Mouse (Mus musculus) limb, embryonic 10.5 days (tissue): ENCODE measurements at regions not wholly inside any gene's neighbourhood (a gene's known extent, or its start where the extent isn't known, plus 50 kb on each side); places are given as distances from the start of the nearest gene placed in this dataset.

Experiments
- DNase-seq: peaks from one replicate; pipeline ENCODE4 v3.0.0-alpha.2; 2017; ENCODE audit warnings: low spot score
- H3K27ac ChIP-seq: fragments of 300-500 bp; sonication (generic); 2 replicates; pipeline ENCODE4 v1.5.1; 2016; ENCODE audit warnings: mild to moderate bottlenecking
- H3K27me3 ChIP-seq: fragments of 300-500 bp; sonication (generic); 2 replicates; pipeline ENCODE4 v1.6.1; 2016; ENCODE audit warnings: low read depth, mild to moderate bottlenecking; ENCODE audit not compliant: poor library complexity, severe bottlenecking
- H3K36me3 ChIP-seq: fragments of 300-500 bp; sonication (generic); 2 replicates; pipeline ENCODE4 v1.6.1; 2016; ENCODE audit warnings: mild to moderate bottlenecking, moderate library complexity
- H3K4me1 ChIP-seq: fragments of 300-500 bp; sonication (generic); 2 replicates; pipeline ENCODE4 v1.6.1; 2016
- H3K4me3 ChIP-seq: fragments of 300-500 bp; sonication (generic); 2 replicates; pipeline ENCODE4 v1.5.1; 2016; ENCODE audit warnings: mild to moderate bottlenecking, moderate library complexity
- H3K9me3 ChIP-seq: fragments of 300-500 bp; sonication (generic); replicated peaks from 2 replicates; pipeline ENCODE4 v1.6.1; 2016; ENCODE audit warnings: mild to moderate bottlenecking
- WGBS: fragments of 180-500 bp; shearing (Covaris S2); methylation state at CpG from one replicate; pipeline ENCODE4 v1.1.7; 2016; 5-methylcytosine and 5-hydroxymethylcytosine counted together

DNA sequence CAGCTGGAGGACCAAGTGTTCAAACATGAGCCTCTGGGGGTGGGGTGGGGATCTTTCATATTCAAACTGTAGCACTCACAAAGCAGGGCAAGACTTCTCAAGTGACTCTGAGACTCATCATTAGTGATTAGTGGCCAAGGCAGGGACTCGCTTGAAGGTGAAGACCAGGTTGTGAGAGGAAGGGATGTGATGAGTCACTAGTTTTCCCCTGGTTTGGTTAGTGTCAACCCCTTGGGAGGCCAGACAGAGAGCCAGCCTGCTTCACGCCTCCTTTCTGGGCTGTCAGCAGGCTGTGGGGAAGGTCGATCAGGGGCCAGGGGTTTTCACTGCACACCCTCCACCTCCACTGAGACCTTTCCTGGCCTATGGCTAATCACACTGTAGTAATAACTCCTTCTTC is 65.2 kb downstream of the Slc30a10 start:
- WGBS = 30% methylated on average over 3 of the region's 3 CpGs
- H3K27me3 ChIP-seq = no peaks in the 10 kb centered on the region
- peak overlapping the region; percentile 42; the same call in 1 of the 2 replicates for H3K27ac ChIP-seq
- no peaks in the 10 kb centered on the region for H3K36me3 ChIP-seq
- no peak for DNase-seq
- H3K4me3 ChIP-seq = no peak overlapping the region
- peaks cover 24% of the 10 kb centered on the region for H3K4me1 ChIP-seq
- no peaks in the 10 kb centered on the region for H3K9me3 ChIP-seq

- WGBS = 59% methylated on average over 10 of the region's 10 CpGs
- Histone ChIP-seq H3K27ac (peak overlapping the region; percentile 65), H3K27me3 (no peaks in the 10 kb centered on the region), H3K9me3 (no peaks in the 10 kb centered on the region; the same call in 1 of the 2 replicates), H3K36me3 (no peaks in the 10 kb centered on the region), H3K4me1 (peaks cover 15% of the 10 kb centered on the region), H3K4me3 (no peak overlapping the region)
- DNase-seq = no peak
These were observed 69.4 kb downstream of the Slc30a10 start for GRCm38 (mm10) chr1:185524020-185524419.

GRCm38 (mm10) chr1:185533471-185533870 is 78.8 kb downstream of the Slc30a10 start:
- Histone ChIP-seq H3K36me3 (no peaks in the 10 kb centered on the region), H3K27ac (peak overlapping the region; percentile 61; the same call in 1 of the 2 replicates), H3K9me3 (no peaks in the 10 kb centered on the region), H3K4me1 (peaks cover 5% of the 10 kb centered on the region), H3K4me3 (no peak overlapping the region), H3K27me3 (no peaks in the 10 kb centered on the region)
- 96% methylated on average over 5 of the region's 5 CpGs for WGBS
- DNase-seq = no peak

GRCm38 (mm10) chr1:185534129-185534528 is 79.5 kb downstream of the Slc30a10 start:
- Histone ChIP-seq H3K36me3 (no peaks in the 10 kb centered on the region), H3K4me1 (peaks cover 8% of the 10 kb centered on the region), H3K9me3 (no peaks in the 10 kb centered on the region), H3K4me3 (no peak overlapping the region), H3K27ac (peak overlapping the region; percentile 61; the same call in 1 of the 2 replicates), H3K27me3 (no peaks in the 10 kb centered on the region)
- WGBS = 79% methylated on average over 1 of the region's 1 CpGs
- DNase-seq = no peak

DNA sequence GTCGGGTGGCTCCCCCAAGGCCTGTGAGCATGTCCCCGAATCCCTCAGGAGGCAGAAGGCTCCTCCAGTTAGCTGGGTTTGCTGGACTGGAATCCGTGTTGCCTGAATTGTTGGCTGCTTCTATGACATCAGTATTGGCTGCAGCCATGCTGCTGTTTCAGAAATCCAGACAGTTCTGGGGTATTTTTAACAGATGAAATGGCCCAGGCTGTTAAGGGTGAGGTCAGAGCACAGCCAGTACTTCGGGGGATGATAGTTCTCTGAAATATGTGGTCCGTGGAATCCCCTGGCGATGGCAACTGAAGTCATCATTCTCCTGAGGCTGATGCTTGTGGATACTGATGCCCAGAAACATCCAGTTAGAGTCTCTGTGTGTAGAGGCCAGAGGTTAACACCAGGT is 80.7 kb downstream of the Slc30a10 start:
- Histone ChIP-seq H3K27ac (peak overlapping the region; percentile 10; the same call in 1 of the 2 replicates), H3K4me1 (peaks cover 11% of the 10 kb centered on the region), H3K9me3 (no peaks in the 10 kb centered on the region), H3K36me3 (no peaks in the 10 kb centered on the region), H3K27me3 (no peaks in the 10 kb centered on the region), H3K4me3 (no peak overlapping the region)
- no peak for DNase-seq
- 83% methylated on average over 6 of the region's 6 CpGs for WGBS

- Histone ChIP-seq H3K27me3 (no peaks in the 10 kb centered on the region), H3K4me3 (no peak overlapping the region), H3K4me1 (peaks cover 18% of the 10 kb centered on the region), H3K9me3 (no peaks in the 10 kb centered on the region), H3K36me3 (no peaks in the 10 kb centered on the region), H3K27ac (no peak overlapping the region)
- 91% methylated on average over 4 of the region's 4 CpGs for WGBS
- DNase-seq = no peak
These were observed 82.6 kb downstream of the Slc30a10 start for GRCm38 (mm10) chr1:185537236-185537635.

- Histone ChIP-seq H3K36me3 (no peaks in the 10 kb centered on the region), H3K4me3 (no peak overlapping the region), H3K27me3 (no peaks in the 10 kb centered on the region), H3K9me3 (no peaks in the 10 kb centered on the region), H3K27ac (no peak overlapping the region), H3K4me1 (peaks cover 13% of the 10 kb centered on the region; the same call in 1 of the 2 replicates)
- no peak for DNase-seq
- WGBS = 86% methylated on average over 1 of the region's 1 CpGs
These were observed 84.8 kb downstream of the Slc30a10 start for GRCm38 (mm10) chr1:185539458-185539857.

- peak overlapping the region; percentile 85 for H3K27ac ChIP-seq
- no peak for DNase-seq
These were observed 91.7 kb downstream of the Slc30a10 start for GRCm38 (mm10) chr1:185546346-185546745.

DNA sequence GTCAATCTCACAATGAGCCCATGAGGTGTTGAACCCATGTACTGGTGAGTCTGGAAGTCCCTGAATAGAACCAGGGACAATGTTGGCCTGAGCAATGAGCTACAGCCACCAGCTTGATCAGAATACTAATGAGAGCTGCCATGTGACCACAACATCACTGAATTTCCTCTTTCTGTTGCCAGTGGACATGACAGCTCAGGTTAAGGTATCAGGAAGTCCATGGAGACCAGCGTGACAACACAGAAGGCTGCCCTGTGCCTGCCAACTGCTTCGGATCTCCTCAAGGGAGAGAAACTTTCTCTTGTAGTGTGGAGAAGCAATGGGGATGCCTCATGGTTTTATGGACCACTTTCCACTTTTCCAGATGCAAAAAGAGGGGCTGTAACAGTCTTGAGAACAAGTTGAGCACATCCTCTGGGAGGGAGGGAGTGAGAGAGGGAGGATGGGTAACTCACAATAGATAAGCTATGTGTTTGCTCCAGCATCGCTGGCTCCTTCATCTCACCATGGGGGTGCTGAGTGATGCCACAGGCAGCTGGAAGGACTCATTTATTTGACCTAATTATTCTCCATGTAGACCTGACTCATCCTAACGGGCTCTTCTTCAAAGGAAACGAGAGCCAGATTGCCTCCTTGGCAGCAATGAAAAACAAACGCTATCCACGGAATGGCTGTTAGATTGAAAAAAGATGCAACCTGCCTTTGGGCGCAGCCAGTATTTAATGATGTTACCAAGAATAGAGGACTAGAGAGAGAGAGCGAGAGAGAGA is 118.3 kb downstream of the Slc30a10 start:
- Histone ChIP-seq H3K27ac (no peak overlapping the region), H3K9me3 (no peaks in the 10 kb centered on the region), H3K4me1 (0 out of 2 replicates have a peak, but pooled peaks cover 6% of the 10 kb centered on the region), H3K36me3 (no peaks in the 10 kb centered on the region), H3K4me3 (no peak overlapping the region), H3K27me3 (no peaks in the 10 kb centered on the region)
- 50% methylated on average over 9 of the region's 9 CpGs for WGBS
- no peak for DNase-seq

More at GRCm38 (mm10) chr1:185546346-185546745, 91.7 kb downstream of the Slc30a10 start:
- Histone ChIP-seq H3K4me3 (no peak overlapping the region), H3K9me3 (no peaks in the 10 kb centered on the region), H3K27me3 (no peaks in the 10 kb centered on the region), H3K4me1 (peaks cover 13% of the 10 kb centered on the region), H3K36me3 (no peaks in the 10 kb centered on the region)

DNA sequence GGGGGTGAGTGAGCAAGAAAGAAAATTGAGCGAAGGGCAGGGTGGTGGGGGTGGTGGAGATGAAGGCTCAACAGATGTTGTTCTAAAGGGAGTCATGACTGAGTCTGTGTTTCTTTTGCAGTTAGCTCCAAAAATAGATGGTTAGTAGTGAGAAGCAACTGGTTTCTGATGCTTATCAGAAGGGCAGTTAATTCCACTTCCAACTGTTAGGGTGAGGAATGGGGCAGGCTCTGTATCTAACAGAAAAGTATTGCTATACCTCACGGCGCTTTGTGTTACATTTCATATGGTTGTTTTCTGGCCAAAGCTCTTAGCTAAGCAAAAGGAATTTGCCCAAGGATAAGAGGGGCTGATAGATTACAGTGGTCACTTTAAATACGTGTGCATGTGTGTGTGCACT is 120.3 kb downstream of the Slc30a10 start:
- Histone ChIP-seq H3K9me3 (no peaks in the 10 kb centered on the region), H3K4me3 (no peak overlapping the region), H3K27ac (no peak overlapping the region), H3K36me3 (no peaks in the 10 kb centered on the region), H3K27me3 (no peaks in the 10 kb centered on the region), H3K4me1 (0 out of 2 replicates have a peak, but pooled peaks cover 6% of the 10 kb centered on the region)
- no peak for DNase-seq
- 84% methylated on average over 4 of the region's 4 CpGs for WGBS

DNA sequence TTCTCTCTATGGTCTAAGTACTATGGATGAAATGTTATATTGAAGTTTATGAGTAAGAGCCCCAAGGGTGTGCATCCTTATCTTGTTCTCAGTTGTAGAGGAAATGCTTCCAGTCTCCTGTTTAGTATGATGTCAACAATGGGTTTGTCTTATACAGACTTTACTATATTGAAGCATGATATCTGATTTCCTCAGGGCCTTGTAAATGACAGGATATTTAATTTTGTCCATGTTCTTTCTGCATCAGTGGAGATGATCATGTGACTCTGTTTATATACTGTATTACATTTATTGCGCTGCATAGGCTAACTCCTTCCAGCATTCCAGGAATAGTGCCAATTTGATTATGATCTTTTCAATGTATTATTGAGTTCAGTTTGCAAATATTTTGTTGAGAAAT is 125.2 kb downstream of the Slc30a10 start:
- DNase-seq = no peak
- Histone ChIP-seq H3K27ac (no peak overlapping the region), H3K27me3 (no peaks in the 10 kb centered on the region), H3K4me3 (no peak overlapping the region), H3K4me1 (no peaks in the 10 kb centered on the region), H3K36me3 (no peaks in the 10 kb centered on the region), H3K9me3 (no peaks in the 10 kb centered on the region)
- WGBS = 96% methylated on average over 1 of the region's 1 CpGs

- 86% methylated on average over 6 of the region's 6 CpGs for WGBS
- Histone ChIP-seq H3K27ac (no peak overlapping the region), H3K36me3 (no peaks in the 10 kb centered on the region), H3K4me3 (no peak overlapping the region), H3K9me3 (no peaks in the 10 kb centered on the region), H3K27me3 (no peaks in the 10 kb centered on the region), H3K4me1 (no peaks in the 10 kb centered on the region)
- DNase-seq = no peak
These were observed 130.7 kb downstream of the Slc30a10 start for GRCm38 (mm10) chr1:185585191-185585870.

DNA sequence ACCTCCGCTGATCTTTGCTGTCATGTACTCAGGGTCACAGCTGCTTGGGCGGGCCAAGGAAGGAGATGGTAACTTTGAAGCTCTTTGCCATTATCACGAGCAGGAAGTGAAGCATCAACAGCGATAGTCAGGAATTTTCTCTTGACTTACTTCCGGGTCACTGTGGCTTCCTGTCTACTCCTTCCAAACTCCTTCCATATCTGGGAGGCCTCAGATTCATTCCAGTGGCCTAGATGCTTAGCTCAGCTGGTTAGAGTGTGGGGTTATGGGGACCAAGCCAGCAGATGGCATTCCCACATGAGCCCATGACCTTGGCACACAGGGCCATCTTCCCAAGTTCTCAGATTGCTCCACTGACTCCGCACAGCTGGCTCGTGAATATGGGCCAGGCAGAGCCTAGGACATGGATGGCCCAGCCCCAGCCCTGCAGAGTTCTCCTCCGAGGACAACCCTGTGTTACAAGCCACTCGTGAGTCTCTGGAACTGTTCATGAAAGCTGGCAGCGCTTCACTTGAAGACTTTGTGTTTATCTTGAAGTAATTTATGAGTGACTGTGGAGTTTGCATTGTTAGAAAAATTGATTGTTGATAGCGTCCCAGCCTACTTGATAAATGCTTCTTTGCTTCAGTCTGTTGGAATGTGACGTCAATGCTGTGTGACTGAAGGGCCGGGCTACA is 133.2 kb downstream of the Slc30a10 start:
- H3K27ac ChIP-seq = no peak overlapping the region
- H3K4me1 ChIP-seq = no peaks in the 10 kb centered on the region
- H3K27me3 ChIP-seq = no peaks in the 10 kb centered on the region
- H3K4me3 ChIP-seq = no peak overlapping the region
- H3K9me3 ChIP-seq = no peaks in the 10 kb centered on the region
- WGBS = 89% methylated on average over 13 of the region's 13 CpGs
- no peaks in the 10 kb centered on the region for H3K36me3 ChIP-seq
- no peak for DNase-seq
